Mouse (Mus musculus) spleen, adult 10 weeks (tissue): Measurements from ENCODE around the gene Olfr222. TPM values are rescaled to one million over a fixed set of nuclear protein-coding genes. Genes with fewer than 3 reads are reported as not detected.

ENCODE experiments used
- polyA plus RNA-seq: library from polyadenylated mRNA; stranded (reverse); fragments of 350-450 nt; fragmentation: Illumina TruSeq; extraction: RNeasy Lipid Tissue Mini Kit (QIAGEN cat#74804); gene quantifications from one replicate; pipeline ENCODE4 v1.2.3, GENCODE M21; 2015; ENCODE audit warnings: low replicate concordance; ENCODE audit not compliant: insufficient read depth

The Olfr222 gene
- polyA plus RNA-seq, result not detected

DNA sequence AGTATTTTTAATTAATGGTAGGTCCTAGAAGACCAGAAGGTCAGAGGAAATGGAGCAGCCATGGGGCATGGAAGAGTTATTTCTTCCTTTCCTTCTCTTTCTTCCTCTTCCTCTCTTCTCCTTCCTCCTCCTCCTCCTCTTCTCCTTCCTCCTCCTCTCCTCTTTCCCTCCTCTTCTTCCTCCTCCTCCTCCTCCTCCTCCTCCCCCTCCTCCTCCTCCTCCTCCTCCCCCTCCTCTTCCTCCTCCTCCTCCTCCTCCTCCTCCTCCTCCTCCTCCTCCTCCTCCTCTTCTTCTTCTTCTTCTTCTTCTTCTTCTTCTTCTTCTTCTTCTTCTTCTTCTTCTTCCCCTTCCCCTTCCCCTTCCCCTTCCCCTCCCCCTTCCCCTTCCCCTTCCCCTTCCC is at the start of gene Olfr222:
TSS of gene Olfr222 (minus strand) at position 101 of the 400 bp plus-strand sequence.

DNA sequence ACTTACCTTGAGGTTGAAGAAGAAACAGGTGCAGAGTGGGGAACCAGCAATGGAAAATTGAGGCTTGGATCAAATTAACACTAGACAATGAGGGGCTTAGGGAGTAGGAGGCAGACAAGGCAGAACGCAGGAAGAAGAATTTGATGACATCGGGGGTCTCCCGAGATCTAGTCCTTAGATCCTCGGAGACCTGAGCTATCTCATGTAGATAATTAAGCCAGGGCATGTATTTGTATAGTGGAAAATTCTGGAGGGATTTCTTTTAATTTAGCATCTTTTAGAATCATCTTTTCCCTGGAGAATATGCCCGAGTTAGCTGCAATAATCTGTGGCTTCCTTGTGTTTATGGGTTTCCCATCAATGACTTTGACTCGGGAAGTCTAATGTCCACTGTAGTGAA is 17.2 kb upstream of the Olfr222 start, which contains the start of gene Olfr223:
TSS of gene Olfr223 (minus strand) at position 101 of the 400 bp plus-strand sequence.

GRCm38 (mm10) chr11:59541324-59541723 is 34.7 kb downstream of the Olfr222 start, which contains the start of gene Nlrp3:
Gene Nlrp3 (plus strand): TSS chr11:59541568.

DNA sequence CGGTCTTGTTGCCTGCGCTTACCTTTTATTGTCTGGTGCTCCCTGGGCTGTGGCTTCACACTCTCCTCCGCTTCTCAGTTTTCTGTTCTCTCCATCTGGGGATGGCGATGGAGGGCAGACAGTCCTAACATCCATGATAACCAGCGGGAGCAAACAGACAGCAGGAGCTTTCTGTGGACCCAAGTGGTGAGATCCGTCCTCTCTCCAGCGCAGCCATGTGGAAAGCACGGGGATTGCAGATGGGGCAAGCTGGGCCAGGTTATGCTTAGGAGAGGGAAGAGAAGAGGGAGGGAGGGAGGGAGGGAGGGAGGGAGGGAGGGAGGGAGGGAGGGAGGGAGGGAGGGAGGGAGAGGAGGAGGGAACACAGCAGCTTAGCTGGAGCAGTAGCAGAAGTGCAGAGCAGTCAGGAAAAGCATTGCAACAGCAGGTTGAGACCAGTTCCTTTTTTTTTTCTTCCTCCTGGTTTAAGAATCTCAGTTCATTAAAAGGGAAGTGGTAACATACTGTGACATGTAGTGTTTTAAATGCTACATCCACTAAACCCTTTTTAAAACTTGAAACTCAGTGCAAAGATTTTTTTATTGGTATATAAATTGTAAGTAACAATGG is 49.5 kb downstream of the Olfr222 start, which contains the start of gene Zkscan17:
TSS of gene Zkscan17 (minus strand) at position 280 of the 609 bp plus-strand sequence.

Other genes with a start within 250 kb of the Olfr222 start
- gene Prss38, start 200.6 kb downstream of the Olfr222 start, polyA plus RNA-seq, result not detected
- gene Jmjd4, start 126.2 kb downstream of the Olfr222 start, polyA plus RNA-seq, result 12.7 TPM
- 13.3 TPM for gene Snap47, start 125.0 kb downstream of the Olfr222 start, polyA plus RNA-seq
- 5.3 TPM for gene Zfp867, start 103.8 kb downstream of the Olfr222 start, polyA plus RNA-seq
- 11.7 TPM for gene Zkscan17, start 49.5 kb downstream of the Olfr222 start, polyA plus RNA-seq
- 7.6 TPM for gene Nlrp3, start 34.7 kb downstream of the Olfr222 start, polyA plus RNA-seq
- not detected for gene Olfr223, start 17.1 kb upstream of the Olfr222 start, polyA plus RNA-seq
- 90.7 TPM for gene Mprip, start 85.1 kb upstream of the Olfr222 start, polyA plus RNA-seq
- not detected for gene Pld6, start 211.4 kb upstream of the Olfr222 start, polyA plus RNA-seq
- 30.1 TPM for gene Flcn, start 233.8 kb upstream of the Olfr222 start, polyA plus RNA-seq